Mouse (Mus musculus) limb, embryonic 15.5 days (tissue): Measurements from ENCODE around the gene Ppp1r3f. TPM values are rescaled to one million over a fixed set of nuclear protein-coding genes. Genes with fewer than 3 reads are reported as not detected.

Experiments used
- ATAC-seq: fragments of 200-750 bp; cut with Nextera tagmentation; 2 replicates; pipeline ENCODE4 v1.8.0; 2017; ENCODE audit warnings: low read depth, moderate TSS enrichment; ENCODE audit not compliant: insufficient number of reproducible peaks, low FRiP score, low TSS enrichment
- H3K27ac ChIP-seq: fragments of 300-500 bp; sonication (generic); 2 replicates; pipeline ENCODE4 v1.5.1; 2015; ENCODE audit warnings: moderate library complexity, mild to moderate bottlenecking, inconsistent platforms
- H3K27me3 ChIP-seq: fragments of 300-500 bp; sonication (generic); 2 replicates; pipeline ENCODE4 v1.6.1; 2015; ENCODE audit warnings: inconsistent platforms
- H3K36me3 ChIP-seq: fragments of 300-500 bp; sonication (generic); 2 replicates; pipeline ENCODE4 v1.6.1; 2015; ENCODE audit warnings: inconsistent platforms
- H3K4me1 ChIP-seq: fragments of 300-500 bp; sonication (generic); 2 replicates; pipeline ENCODE4 v1.6.1; 2015; ENCODE audit warnings: inconsistent platforms
- H3K4me2 ChIP-seq: fragments of 300-500 bp; sonication (generic); 2 replicates; pipeline ENCODE4 v1.6.1; 2015; ENCODE audit warnings: mild to moderate bottlenecking, inconsistent platforms
- H3K4me3 ChIP-seq: fragments of 300-500 bp; sonication (generic); 2 replicates; pipeline ENCODE4 v1.5.1; 2015; ENCODE audit warnings: mild to moderate bottlenecking, inconsistent platforms
- H3K9ac ChIP-seq: fragments of 300-500 bp; sonication (generic); 2 replicates; pipeline ENCODE4 v1.6.1; 2015; ENCODE audit warnings: inconsistent platforms
- H3K9me3 ChIP-seq: fragments of 300-500 bp; sonication (generic); 2 replicates; pipeline ENCODE4 v1.6.1; 2016; ENCODE audit warnings: inconsistent platforms
- WGBS: fragments of 180-500 bp; shearing (Covaris S2); methylation state at CpG from one replicate; pipeline ENCODE4 v1.1.7; 2015; 5-methylcytosine and 5-hydroxymethylcytosine counted together
- polyA plus RNA-seq: library from polyadenylated mRNA; unstranded; fragments of >200 nt; fragmentation: Nextera tagmentation; extraction: Ambion mirVana; gene quantifications from 2 replicates; pipeline ENCODE4 v1.2.1, GENCODE M21; 2015

The Ppp1r3f gene
- polyA plus RNA-seq = 1.4 and 1.9 TPM in 2 replicates

- Histone ChIP-seq H3K36me3 (no peaks in the 10 kb centered on the region), H3K4me3 (peak within 1 kb of the TSS; percentile 59), H3K4me2 (peak within 1 kb of the TSS; percentile 60), H3K4me1 (peaks cover 9% of the 10 kb centered on the region; the same call in 1 of the 2 replicates), H3K27me3 (no peaks in the 10 kb centered on the region), H3K9me3 (no peaks in the 10 kb centered on the region), H3K27ac (peak within 1 kb of the TSS; percentile 84), H3K9ac (peak within 1 kb of the TSS; percentile 54)
- whole genome bisulfite sequencing = 22% methylated on average over 63 of the region's 65 CpGs
- peak; percentile 97 for ATAC-seq
Measured at GRCm38 (mm10) chrX:7574087-7574884, at the start of gene Ppp1r3f. TSS of gene Ppp1r3f (minus strand) at chrX:7574283.

- Histone ChIP-seq H3K36me3 (no peaks in the 10 kb centered on the region), H3K27me3 (no peaks in the 10 kb centered on the region), H3K4me1 (no peaks in the 10 kb centered on the region), H3K4me3 (no peak overlapping the region), H3K9ac (no peak overlapping the region), H3K27ac (no peak overlapping the region), H3K4me2 (no peak overlapping the region), H3K9me3 (no peaks in the 10 kb centered on the region)
- ATAC-seq = no peak
- WGBS = 78% methylated on average over 12 of the region's 12 CpGs
Measured at GRCm38 (mm10) chrX:7617889-7618551, 43.9 kb upstream of the Ppp1r3f start.

GRCm38 (mm10) chrX:7610536-7611258 is 36.6 kb upstream of the Ppp1r3f start:
- 0 out of 2 replicates have a peak, but pooled peaks cover 4% of the 10 kb centered on the region for H3K4me1 ChIP-seq
- ATAC-seq = no peak
- H3K9me3 ChIP-seq = no peaks in the 10 kb centered on the region
- H3K27ac ChIP-seq = no peak overlapping the region
- WGBS = 26% methylated on average over 26 of the region's 26 CpGs
- H3K27me3 ChIP-seq = 0 out of 2 replicates have a peak, but pooled peaks cover 2% of the 10 kb centered on the region
- H3K36me3 ChIP-seq = no peaks in the 10 kb centered on the region
- H3K9ac ChIP-seq = peak overlapping the region; percentile 20; the same call in 1 of the 2 replicates
- peak overlapping the region; percentile 40 for H3K4me3 ChIP-seq
- peak overlapping the region; percentile 66 for H3K4me2 ChIP-seq

GRCm38 (mm10) chrX:7610035-7610434 is 36.0 kb upstream of the Ppp1r3f start:
- no peaks in the 10 kb centered on the region for H3K9me3 ChIP-seq
- peak overlapping the region; percentile 66 for H3K4me2 ChIP-seq
- H3K27me3 ChIP-seq = 0 out of 2 replicates have a peak, but pooled peaks cover 2% of the 10 kb centered on the region
- 0 out of 2 replicates have a peak, but pooled peaks cover 4% of the 10 kb centered on the region for H3K4me1 ChIP-seq
- no peak for ATAC-seq
- H3K9ac ChIP-seq = peak overlapping the region; percentile 20; the same call in 1 of the 2 replicates
- WGBS = 25% methylated on average over 21 of the region's 21 CpGs
- peak overlapping the region; percentile 40 for H3K4me3 ChIP-seq
- H3K36me3 ChIP-seq = no peaks in the 10 kb centered on the region
- no peak overlapping the region for H3K27ac ChIP-seq

GRCm38 (mm10) chrX:7606783-7607182 is 32.7 kb upstream of the Ppp1r3f start, which contains the start of gene Cacna1f:
TSS of gene Cacna1f (plus strand) at chrX:7607083.
- no peak within 1 kb of the TSS for H3K9ac ChIP-seq
- H3K4me3 ChIP-seq = no peak within 1 kb of the TSS
- H3K36me3 ChIP-seq = no peaks in the 10 kb centered on the region
- 0 out of 2 replicates have a peak, but pooled peaks cover 2% of the 10 kb centered on the region for H3K27me3 ChIP-seq
- H3K27ac ChIP-seq = no peak within 1 kb of the TSS
- ATAC-seq = no peak
- no peak within 1 kb of the TSS for H3K4me2 ChIP-seq
- no peaks in the 10 kb centered on the region for H3K9me3 ChIP-seq
- H3K4me1 ChIP-seq = 0 out of 2 replicates have a peak, but pooled peaks cover 9% of the 10 kb centered on the region
- WGBS = 73% methylated on average over 6 of the region's 6 CpGs

- 0 out of 2 replicates have a peak, but pooled peaks cover 9% of the 10 kb centered on the region for H3K4me1 ChIP-seq
- H3K4me2 ChIP-seq = no peak overlapping the region
- no peak overlapping the region for H3K9ac ChIP-seq
- H3K27me3 ChIP-seq = no peaks in the 10 kb centered on the region
- no peaks in the 10 kb centered on the region for H3K36me3 ChIP-seq
- no peak overlapping the region for H3K27ac ChIP-seq
- H3K4me3 ChIP-seq = no peak overlapping the region
- ATAC-seq = no peak
- 45% methylated on average over 8 of the region's 8 CpGs for WGBS
- no peaks in the 10 kb centered on the region for H3K9me3 ChIP-seq
Measured at GRCm38 (mm10) chrX:7605575-7605941, 31.5 kb upstream of the Ppp1r3f start.

- Histone ChIP-seq H3K9me3 (no peaks in the 10 kb centered on the region), H3K4me3 (peak within 1 kb of the TSS; percentile 49), H3K9ac (peak within 1 kb of the TSS; percentile 20; the same call in 1 of the 2 replicates), H3K27me3 (no peaks in the 10 kb centered on the region), H3K4me2 (peak within 1 kb of the TSS; percentile 46), H3K36me3 (no peaks in the 10 kb centered on the region), H3K4me1 (0 out of 2 replicates have a peak, but pooled peaks cover 7% of the 10 kb centered on the region), H3K27ac (peak within 1 kb of the TSS; percentile 69)
- peak; percentile 85; the same call in 1 of the 2 replicates for ATAC-seq
- WGBS = 21% methylated on average over 28 of the region's 28 CpGs
Measured at GRCm38 (mm10) chrX:7604879-7605574, 30.9 kb upstream of the Ppp1r3f start, which contains the start of gene Ccdc22. TSS of gene Ccdc22 (minus strand) at chrX:7605517.

GRCm38 (mm10) chrX:7604004-7604403 is 29.9 kb upstream of the Ppp1r3f start:
- Histone ChIP-seq H3K4me2 (no peak overlapping the region), H3K9me3 (no peaks in the 10 kb centered on the region), H3K4me1 (0 out of 2 replicates have a peak, but pooled peaks cover 5% of the 10 kb centered on the region), H3K36me3 (no peaks in the 10 kb centered on the region), H3K27me3 (no peaks in the 10 kb centered on the region), H3K27ac (no peak overlapping the region), H3K4me3 (peak overlapping the region; percentile 49; the same call in 1 of the 2 replicates), H3K9ac (no peak overlapping the region)
- ATAC-seq = no peak
- 89% methylated on average over 7 of the region's 7 CpGs for WGBS

GRCm38 (mm10) chrX:7595371-7595770 is 21.3 kb upstream of the Ppp1r3f start:
- WGBS = 81% methylated on average over 9 of the region's 9 CpGs
- H3K36me3 ChIP-seq = peaks cover 20% of the 10 kb centered on the region; the same call in 1 of the 2 replicates

GRCm38 (mm10) chrX:7586356-7586755 is 12.3 kb upstream of the Ppp1r3f start:
- no peak overlapping the region for H3K9ac ChIP-seq
- no peaks in the 10 kb centered on the region for H3K4me1 ChIP-seq
- H3K4me3 ChIP-seq = no peak overlapping the region
- 0 out of 2 replicates have a peak, but pooled peaks cover 10% of the 10 kb centered on the region for H3K36me3 ChIP-seq
- WGBS = 88% methylated on average over 3 of the region's 5 CpGs
- no peak for ATAC-seq
- no peaks in the 10 kb centered on the region for H3K27me3 ChIP-seq
- no peak overlapping the region for H3K4me2 ChIP-seq
- no peak overlapping the region for H3K27ac ChIP-seq
- H3K9me3 ChIP-seq = no peaks in the 10 kb centered on the region

More at GRCm38 (mm10) chrX:7595371-7595770, 21.3 kb upstream of the Ppp1r3f start:
- Histone ChIP-seq H3K27ac (no peak overlapping the region), H3K9me3 (no peaks in the 10 kb centered on the region), H3K4me1 (no peaks in the 10 kb centered on the region), H3K9ac (no peak overlapping the region), H3K4me3 (no peak overlapping the region), H3K4me2 (no peak overlapping the region), H3K27me3 (no peaks in the 10 kb centered on the region)
- no peak for ATAC-seq

- H3K27me3 ChIP-seq = no peaks in the 10 kb centered on the region
- ATAC-seq = no peak
Measured at GRCm38 (mm10) chrX:7583881-7584280, 9.8 kb upstream of the Ppp1r3f start.

More at GRCm38 (mm10) chrX:7583881-7584280, 9.8 kb upstream of the Ppp1r3f start:
- Histone ChIP-seq H3K4me3 (no peak overlapping the region), H3K9ac (no peak overlapping the region), H3K36me3 (0 out of 2 replicates have a peak, but pooled peaks cover 2% of the 10 kb centered on the region), H3K27ac (no peak overlapping the region), H3K4me1 (no peaks in the 10 kb centered on the region), H3K4me2 (no peak overlapping the region), H3K9me3 (no peaks in the 10 kb centered on the region)
- WGBS = 91% methylated on average over 11 of the region's 11 CpGs
